Mouse (Mus musculus) heart, adult 9 months (tissue): ENCODE measurements around the gene Olfr297.

Experiments used
- DNase-seq, 2 experiments: peaks; one replicate each; pipeline ENCODE4 v3.0.0; 2022; ENCODE audit warnings: low spot score in 2 of 2

The Olfr297 gene

GRCm38 (mm10) chr7:86519668-86520067, at the start of gene Olfr297:
TSS of gene Olfr297 (plus strand) at chr7:86519968.
- DNase-seq, result no peak

GRCm38 (mm10) chr7:86492384-86492783, 27.4 kb upstream of the Olfr297 start, which contains the start of gene Olfr298:
TSS of gene Olfr298 (minus strand) at chr7:86492484.
- no peak for DNase-seq
